Mouse (Mus musculus) erythroblast, embryonic 14.5 days (primary cell): ENCODE data around the gene Itgb6.

Experiments used
- GATA1 ChIP-seq: IDR thresholded peaks from 2 replicates; pipeline ENCODE4 v1.6.1; 2012; ENCODE audit warnings: low read length, inconsistent platforms, mixed read lengths
- TAL1 ChIP-seq: IDR thresholded peaks from 3 replicates; pipeline ENCODE4 v1.6.1; 2012; ENCODE audit warnings: low read length, inconsistent platforms, mixed read lengths

- TF ChIP-seq TAL1 (no peak), GATA1 (no peak)
Observed at GRCm38 (mm10) chr2:60703315-60703714, 19.1 kb downstream of the Itgb6 start.
